Mouse (Mus musculus): ENCODE measurements around the gene Kif1b.

DNA sequence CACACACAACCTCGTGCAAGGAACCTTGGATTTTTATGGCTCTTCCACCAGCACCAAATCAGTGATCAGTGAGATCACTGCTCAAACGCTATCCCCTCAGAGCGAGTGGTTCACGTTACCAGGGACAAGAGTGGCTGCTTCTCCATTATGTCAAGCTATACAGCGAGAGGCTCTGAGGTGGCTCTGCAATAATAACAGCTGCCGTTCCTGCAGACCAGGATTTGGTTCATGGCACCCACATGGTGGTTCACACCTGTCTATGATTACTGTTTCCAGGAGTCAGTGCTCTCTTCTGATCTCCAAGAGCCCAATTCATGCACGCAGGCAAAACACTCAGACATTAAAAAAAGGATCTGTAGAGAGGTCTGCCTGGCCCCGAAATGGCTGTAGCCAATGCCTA is 169.0 kb downstream of the Kif1b start:
- TF ChIP-seq USF1 (IDR thresholded peaks at IDR 0.05; ENCODE audit: low read depth): no peak
- no peak for TF ChIP-seq CTCF (IDR thresholded peaks at IDR 0.05; ENCODE audit: control insufficient read depth, insufficient read depth, insufficient read length)

All from C2C12 (cell line).